Mouse (Mus musculus) gastrocnemius, postnatal 14 days (tissue): ENCODE data around the gene Cd72. TPM values are rescaled to one million over a fixed set of nuclear protein-coding genes. Genes with fewer than 3 reads are reported as not detected.

Experiments
- DNase-seq: peaks from one replicate; pipeline ENCODE4 v3.0.0; 2021; ENCODE audit warnings: mixed read lengths
- intact Hi-C: fragments of 180-260 bp; cut with DNase I; formaldehyde crosslinking; loops from one replicate; pipeline ENCODE4 v1.15.1; 2025; ENCODE audit warnings: low total_unique reads
- total RNA-seq, 2 experiments: library from RNA; stranded (reverse); gene quantifications; 2 replicates each; pipeline ENCODE4 v1.2.3; 2021

Gene Cd72
- total RNA-seq, 2 experiments from 2014 or later, result not detected

- DNase-seq, result no peak
- intact Hi-C loops, result loop anchor here (5.0 kb wide), 1 partner anchor 44 kb away; no protein-coding TSS in a partner anchor
Observed at GRCm38 (mm10) chr4:43480985-43481384, 26.6 kb upstream of the Cd72 start.

DNA sequence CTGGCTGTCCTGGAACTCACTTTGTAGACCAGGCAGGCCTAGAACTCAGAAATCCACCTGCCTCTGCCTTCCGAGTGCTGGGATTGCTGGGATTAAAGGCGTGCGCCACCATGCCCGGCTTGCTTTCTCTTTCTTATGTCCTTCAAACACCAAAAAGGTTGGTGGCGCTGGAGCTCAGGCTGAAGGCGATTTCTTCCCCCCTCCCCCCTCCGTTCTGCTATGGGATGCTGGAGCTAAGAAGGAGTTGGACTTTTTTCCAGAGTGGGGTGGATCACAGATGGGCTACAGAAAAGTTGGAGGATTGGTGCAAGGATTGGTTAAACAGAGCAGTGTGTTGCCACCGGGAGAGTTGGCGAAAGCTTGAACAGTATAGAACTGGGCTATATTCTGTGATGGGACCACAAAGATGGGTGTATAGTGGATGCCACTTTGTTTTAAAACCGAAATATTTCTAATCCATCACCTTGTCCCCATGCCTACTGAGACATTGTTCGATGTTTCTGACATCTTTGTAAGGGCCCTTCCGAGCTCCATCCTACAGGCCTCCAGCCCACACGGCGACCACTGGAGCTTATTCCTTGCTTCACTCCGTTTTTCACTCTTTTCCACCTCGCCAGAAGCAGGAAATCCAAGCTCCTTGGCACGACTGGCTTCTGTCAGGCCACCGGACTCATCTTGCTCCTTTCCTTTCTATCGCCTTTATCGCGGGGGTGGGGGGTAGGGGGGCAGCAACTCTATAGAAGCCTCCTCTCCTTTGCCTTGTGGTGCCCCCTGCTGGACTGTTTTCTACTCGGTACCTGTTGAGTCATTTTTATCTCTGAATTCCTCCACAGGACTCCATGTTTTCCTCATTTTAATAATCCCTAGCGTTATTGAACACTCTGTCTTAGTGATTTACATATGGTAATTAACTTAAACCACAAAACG lies 24.7 kb upstream of the Cd72 start:
- peak; percentile 78 for DNase-seq

GRCm38 (mm10) chr4:43478534-43478858 lies 24.1 kb upstream of the Cd72 start:
- intact Hi-C loops, result no loop called here
- DNase-seq, result no peak

More for the DNA sequence above, 24.7 kb upstream of the Cd72 start:
- intact Hi-C loops, result no loop called here

GRCm38 (mm10) chr4:43477857-43478533 lies 23.6 kb upstream of the Cd72 start:
- intact Hi-C loops, result no loop called here
- DNase-seq, result peak; percentile 88

- intact Hi-C loops, result no loop called here
- DNase-seq, result no peak
Observed at GRCm38 (mm10) chr4:43476604-43477003, 22.2 kb upstream of the Cd72 start.

DNA sequence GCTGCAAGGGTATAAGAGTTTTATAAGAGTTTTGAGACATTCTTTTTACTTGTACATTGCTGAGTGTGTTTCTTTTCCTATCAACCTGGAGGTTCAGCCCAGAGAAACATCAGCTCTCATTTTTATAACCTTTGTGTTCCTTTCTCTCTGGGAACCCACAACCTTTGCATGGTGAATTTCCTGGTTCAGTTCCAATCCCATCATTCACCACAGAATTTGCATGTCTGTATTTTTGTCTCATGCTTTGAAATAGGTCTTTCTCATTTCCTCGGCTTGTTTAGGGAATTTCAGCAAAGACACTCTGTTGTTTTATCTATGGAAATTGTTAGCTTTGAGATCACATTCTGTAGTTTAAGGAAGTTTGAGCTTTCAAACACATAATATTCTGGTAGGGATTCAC lies 19.2 kb upstream of the Cd72 start:
- intact Hi-C loops, result no loop called here
- no peak for DNase-seq

DNA sequence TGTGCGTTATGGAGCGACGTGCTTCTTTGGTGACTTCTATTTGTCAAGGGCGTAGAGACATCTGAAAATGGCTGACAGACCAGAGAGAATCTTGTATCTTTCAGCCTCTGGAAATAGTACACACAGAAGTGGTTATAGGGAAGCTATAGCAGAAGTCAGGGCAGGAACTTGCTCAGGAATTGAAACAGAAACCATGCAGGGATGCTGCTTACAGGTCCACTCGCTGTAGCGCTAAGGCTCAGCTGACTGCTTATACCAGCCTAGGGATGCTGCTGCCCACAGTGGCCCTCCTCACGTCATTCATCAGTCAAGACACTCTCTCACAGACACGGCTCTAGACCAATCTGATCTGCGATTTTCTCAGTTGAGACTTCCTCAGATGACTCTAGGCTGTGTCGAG lies 15.9 kb upstream of the Cd72 start:
- no peak for DNase-seq

DNA sequence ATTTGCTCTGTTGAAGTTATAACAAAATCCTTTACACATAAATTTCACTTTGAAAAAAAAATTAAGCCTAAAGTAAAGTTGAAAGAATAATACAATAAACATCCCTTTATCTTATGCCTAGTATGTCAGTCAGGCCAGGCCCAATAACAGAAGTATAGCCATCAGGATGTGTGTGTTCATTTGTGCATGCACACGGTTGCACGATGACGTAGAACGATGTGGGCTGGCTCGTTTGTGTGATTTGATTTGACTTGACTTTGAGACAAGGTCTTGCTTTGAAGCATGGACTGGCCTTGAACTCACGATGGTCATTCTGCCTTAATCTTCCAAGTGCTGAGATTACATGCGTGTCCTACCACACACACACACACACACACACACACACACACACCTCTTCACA lies 12.4 kb upstream of the Cd72 start:
- intact Hi-C loops, result no loop called here
- DNase-seq, result no peak

More for the DNA sequence above, 15.9 kb upstream of the Cd72 start:
- intact Hi-C loops, result no loop called here

DNA sequence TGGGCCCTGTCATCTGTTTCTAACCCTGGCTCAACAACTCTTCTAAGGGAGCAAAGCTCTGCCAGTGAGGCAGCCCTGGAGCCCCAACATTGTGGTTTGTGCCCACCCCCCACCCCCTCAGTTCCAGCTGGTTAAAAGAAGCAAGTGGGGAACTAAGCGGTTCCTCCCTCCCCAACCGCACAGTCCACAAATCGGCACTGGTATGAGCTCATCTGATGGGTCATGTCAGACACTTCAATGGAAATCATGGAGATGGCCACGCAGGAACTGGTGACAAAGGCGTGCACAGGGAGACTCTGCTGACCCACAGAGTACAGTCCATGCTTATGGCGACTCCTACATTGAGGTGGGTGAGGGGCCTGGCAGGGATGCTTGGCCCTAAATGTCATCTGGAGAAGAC lies 11.5 kb upstream of the Cd72 start:
- intact Hi-C loops, result no loop called here
- no peak for DNase-seq

DNA sequence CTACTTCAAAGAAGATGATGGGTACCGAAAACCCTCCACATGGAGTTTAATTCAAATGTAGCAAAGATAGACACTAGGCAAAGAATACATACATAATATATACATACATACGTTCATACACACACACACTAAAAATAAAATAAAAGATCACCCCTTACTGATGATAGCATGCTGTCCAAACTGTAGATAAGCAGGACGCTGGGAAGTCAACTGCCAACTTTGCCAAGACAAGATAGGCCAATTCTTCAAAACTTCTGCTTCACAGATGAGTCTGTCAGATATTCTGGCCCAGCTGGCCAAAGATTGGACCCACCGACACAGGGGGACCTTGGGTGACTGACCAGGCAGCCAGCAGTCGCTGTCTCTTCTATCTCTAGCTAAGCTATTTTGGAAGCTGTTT lies 8.7 kb upstream of the Cd72 start:
- no peak for DNase-seq
- intact Hi-C loops, result no loop called here

DNA sequence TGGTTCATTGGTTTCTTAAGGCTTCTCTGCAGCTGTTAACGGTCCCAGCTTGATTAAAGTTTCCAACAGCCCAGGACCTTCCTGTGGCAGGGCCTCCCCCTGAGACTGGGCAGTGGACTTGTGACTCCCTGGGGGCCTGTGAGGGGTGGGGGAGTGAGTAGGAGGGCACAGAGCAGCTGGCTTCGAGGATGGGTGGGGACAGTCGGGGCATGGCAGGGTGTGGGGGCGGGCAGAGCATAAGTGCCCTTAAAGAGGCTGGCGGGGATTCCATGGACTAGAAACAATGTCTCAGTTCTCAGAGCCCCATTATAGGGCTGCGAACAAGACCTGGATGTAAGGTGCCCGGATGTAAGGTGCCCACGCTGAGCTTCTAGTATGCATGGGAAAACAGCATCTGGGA lies 2.7 kb upstream of the Cd72 start:
- intact Hi-C loops, result no loop called here

GRCm38 (mm10) chr4:43456470-43456869 lies 2.0 kb upstream of the Cd72 start:
- no peak for DNase-seq
- intact Hi-C loops, result no loop called here

More for the DNA sequence above, 2.7 kb upstream of the Cd72 start:
- no peak for DNase-seq

GRCm38 (mm10) chr4:43453413-43453812 lies 1.0 kb downstream of the Cd72 start:
- intact Hi-C loops, result no loop called here

DNA sequence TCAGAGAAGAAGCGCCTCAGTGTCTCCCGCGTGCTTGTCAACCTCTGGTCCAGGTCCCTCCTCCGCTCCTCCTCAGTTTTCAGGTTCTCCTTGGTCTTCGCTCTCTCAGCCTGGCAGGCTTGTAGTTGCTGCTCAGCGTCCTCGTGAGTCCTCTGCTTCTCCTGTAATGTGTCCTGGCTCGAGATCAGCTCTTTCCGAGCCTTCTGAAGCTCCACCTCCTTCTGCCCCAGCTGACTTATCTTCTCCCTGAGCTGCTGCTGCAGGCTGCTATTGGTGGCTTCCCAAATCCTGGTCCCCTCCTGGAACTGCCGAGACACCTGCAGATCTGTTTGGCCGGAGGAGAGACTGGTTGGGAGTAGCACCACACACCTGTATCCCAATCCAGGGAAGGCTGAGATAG lies 2.1 kb downstream of the Cd72 start:
- DNase-seq, result no peak
- intact Hi-C loops, result no loop called here

More at GRCm38 (mm10) chr4:43453413-43453812, 1.0 kb downstream of the Cd72 start:
- no peak for DNase-seq

DNA sequence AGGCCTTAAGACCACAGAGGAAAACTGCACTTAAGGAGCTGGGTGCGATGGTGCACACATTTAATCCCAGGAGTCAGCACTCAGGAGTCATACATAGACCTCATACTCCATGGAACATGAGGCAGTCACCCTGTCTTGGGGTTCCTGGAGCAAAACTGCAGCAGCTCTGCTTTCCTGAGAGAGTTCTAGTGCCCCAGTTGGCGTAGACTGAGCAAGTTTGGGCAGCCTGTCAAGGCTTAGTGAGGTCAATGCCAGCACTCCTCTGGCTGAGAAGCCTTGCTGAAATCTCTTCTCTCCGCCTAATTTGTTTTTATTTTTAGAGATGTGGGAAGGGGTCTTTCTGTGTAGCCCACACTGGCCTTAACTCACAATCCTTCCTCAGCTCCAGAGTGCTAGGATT lies 5.9 kb downstream of the Cd72 start:
- intact Hi-C loops, result no loop called here
- no peak for DNase-seq

- DNase-seq, result peak; percentile 83
- intact Hi-C loops, result no loop called here
Observed at GRCm38 (mm10) chr4:43447251-43447650, 7.2 kb downstream of the Cd72 start.

DNA sequence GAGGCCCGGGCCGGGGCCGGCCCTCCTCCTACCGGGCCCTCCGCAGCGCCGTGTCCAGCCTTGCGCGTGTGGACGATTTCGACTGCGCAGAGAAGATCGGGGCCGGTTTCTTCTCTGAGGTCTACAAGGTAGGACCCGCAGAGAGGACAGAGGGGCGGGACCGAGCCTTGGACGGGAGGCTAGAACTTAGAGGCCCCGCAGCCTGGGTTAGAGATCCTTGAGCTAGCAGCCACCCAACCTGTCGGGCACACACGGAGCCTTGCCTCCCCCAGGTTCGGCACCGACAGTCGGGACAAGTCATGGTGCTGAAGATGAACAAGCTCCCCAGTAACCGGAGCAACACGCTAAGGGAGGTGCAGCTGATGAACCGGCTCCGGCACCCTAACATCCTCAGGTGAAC lies 10.9 kb downstream of the Cd72 start:
- intact Hi-C loops, result no loop called here

DNA sequence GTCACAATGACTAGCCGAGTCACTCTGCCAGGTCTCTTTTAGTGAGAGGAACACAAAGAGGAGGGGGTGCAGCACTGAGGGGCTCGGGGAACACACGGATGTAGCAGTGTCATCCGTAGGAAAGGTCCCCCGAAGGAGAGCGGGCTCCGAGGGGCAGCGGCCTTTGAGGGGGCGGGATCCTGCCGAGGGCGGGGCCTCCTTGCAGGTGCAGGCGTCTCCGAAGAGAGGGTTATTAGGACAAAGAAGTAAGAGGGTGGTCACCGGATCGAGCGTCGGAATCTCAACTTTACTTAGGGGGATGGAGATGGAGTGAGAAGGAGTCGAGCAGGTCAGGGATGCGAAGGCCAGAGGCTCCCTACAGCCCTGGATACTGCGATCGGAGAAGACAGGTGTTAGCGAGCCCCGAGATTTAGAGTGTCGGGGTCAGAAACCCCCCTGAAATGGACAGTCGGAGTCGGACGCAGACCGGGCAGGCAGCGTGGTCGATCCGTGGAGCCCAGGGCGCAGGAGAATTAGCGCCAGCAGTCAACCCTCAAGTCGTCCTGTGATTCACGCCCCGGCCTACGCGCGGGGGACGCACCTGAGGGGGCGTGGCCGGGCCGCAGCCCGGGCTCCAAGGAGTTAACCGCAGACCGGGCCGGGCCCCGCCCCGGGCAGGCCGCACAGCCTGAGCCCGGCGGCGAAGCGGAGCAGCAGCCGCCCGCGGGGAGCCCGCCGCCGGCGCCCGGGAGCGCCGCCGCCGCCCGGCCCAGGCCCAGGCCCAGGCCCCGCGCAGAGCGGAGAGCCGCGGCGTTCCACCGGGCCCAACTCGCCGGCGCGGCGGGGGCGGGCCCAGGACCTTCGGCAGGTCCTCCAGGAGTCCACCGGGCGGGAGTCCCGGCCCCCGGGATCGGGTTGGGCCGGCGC lies 11.7 kb downstream of the Cd72 start:
- intact Hi-C loops, result no loop called here
- DNase-seq, result peak; percentile 71

More for the DNA sequence above, 10.9 kb downstream of the Cd72 start:
- DNase-seq, result no peak

DNA sequence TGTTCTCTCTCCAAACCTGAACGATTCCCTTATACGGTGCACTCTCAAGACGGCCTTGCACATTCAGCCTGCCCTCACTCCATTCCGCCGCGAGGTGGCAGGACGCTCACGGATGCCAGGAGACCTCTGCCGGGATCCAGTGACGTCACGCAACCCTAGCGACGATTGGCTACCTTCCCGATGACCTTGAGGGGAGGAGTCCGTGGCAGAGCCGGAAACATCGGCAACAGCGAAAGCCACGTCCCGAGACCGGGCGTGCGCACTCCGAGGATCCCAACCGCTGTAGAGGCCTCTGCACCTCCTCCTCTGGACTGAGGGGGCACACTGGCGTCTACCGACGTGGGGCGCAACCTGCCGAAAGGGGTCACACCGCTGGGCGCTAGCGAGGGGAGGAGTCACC lies 12.4 kb downstream of the Cd72 start:
- intact Hi-C loops, result no loop called here

GRCm38 (mm10) chr4:43441639-43442038 lies 12.8 kb downstream of the Cd72 start, which contains the start of gene Tesk1:
Gene Tesk1 (plus strand): TSS chr4:43441939.
- intact Hi-C loops, result no loop called here
- DNase-seq, result no peak

More for the DNA sequence above, 12.4 kb downstream of the Cd72 start:
- peak; percentile 99 for DNase-seq
